In genomic region chrX:99218213-99218612, GRCm38 (mm10) we compare ENCODE assay signal across 17 mouse cellular contexts.
A peak's percentile ranks its signal among the peaks of the same experiment; 100 is the strongest.
DNase-seq lines count a peak whose midpoint lies in the region; TF ChIP-seq lines count a peak whose summit lies in the region.
"Had no signal": no experiment of that assay in that cellular context is flagged by ENCODE, and none has a peak within 500 bp of the region (broad histone marks: within the 10 kb centered on the region; RNA-seq: fewer than 3 reads in every experiment).

No protein-coding gene starts in this region.

- H3K4me3 ChIP-seq in gastrocnemius, adult 2 months, result no peak overlapping the region
- H3K4me3 ChIP-seq: lung, embryonic 15.5 days; neural tube, embryonic 15.5 days; stomach, embryonic 15.5 days had no signal

- H3K27ac ChIP-seq in gastrocnemius, adult 2 months, result 0 out of 2 replicates have a peak overlapping the region, but pooled peaks have one; percentile 3
- H3K27ac ChIP-seq: lung, embryonic 15.5 days; neural tube, embryonic 15.5 days; stomach, embryonic 15.5 days had no signal

- TF ChIP-seq CTCF in gastrocnemius, adult 2 months (IDR thresholded peaks at IDR 0.05), result no peak

- intact Hi-C loops in gastrocnemius, adult 2 months (cut with DNase I), result loop anchor here (5.0 kb wide), 1 partner anchor 81 kb away; the partner anchor contains the start of gene Efnb1

- peak; percentile 34 for DNase-seq in gastrocnemius, adult 2 months
- no peak for DNase-seq in gastrocnemius, adult 18-20 months (ENCODE audit: low spot score)
- peak; percentile 19 for DNase-seq in kidney, postnatal 10 days
- DNase-seq in kidney, postnatal 36 days, result no peak
- peak; percentile 72 for DNase-seq in embryo, embryonic 10 days (ENCODE audit: low spot score)
- peak; percentile 69 for DNase-seq in forelimb bud, embryonic 11.5 days (ENCODE audit: low read depth, low spot score)
- no peak for DNase-seq in layer of hippocampus, postnatal 25 days (ENCODE audit: extremely low spot score in 1 of 2, low spot score in 1 of 2)
- DNase-seq in urinary bladder, postnatal 10 days (ENCODE audit: low spot score), result no peak
- DNase-seq: adrenal gland, postnatal 36 days; cerebellum, postnatal 10 days; gastrocnemius, postnatal 14 days; heart, postnatal 36 days; right cerebral cortex, adult 18-20 months; thymus, postnatal 14 days had no signal

Comparison
In these comparisons a context has a peak if more than half of its experiments do, and no peak if none do; other contexts are left out.
1. DNase-seq: peak in gastrocnemius, adult 2 months (single experiment), kidney, postnatal 10 days (single experiment), embryo, embryonic 10 days (single experiment) and forelimb bud, embryonic 11.5 days (single experiment); none in gastrocnemius, adult 18-20 months (single experiment), kidney, postnatal 36 days (0 of 2), layer of hippocampus, postnatal 25 days (0 of 2) and urinary bladder, postnatal 10 days (single experiment).